Comparison of ENCODE assay signal across 27 mouse cellular contexts in the genomic region with DNA sequence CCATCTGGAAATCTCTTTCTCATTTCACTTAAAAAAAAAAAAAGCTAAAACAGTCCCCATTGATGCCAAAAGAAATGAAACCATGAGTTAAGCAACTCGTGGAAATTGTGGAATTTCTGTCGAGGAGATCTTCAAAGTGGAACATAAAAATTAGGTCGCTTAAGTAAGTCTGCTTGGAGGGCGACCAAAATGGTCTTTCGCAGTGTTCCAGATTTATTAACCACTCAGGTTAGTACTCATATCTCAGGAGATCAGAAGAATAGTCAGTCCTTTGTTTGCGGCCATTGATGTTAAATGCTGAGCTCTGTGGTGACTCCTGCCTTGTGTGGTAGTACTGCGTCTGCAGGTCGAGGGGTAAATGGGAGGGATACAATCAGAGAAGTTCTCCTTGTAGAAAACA. TPM values are rescaled to one million over a fixed set of nuclear protein-coding genes. Genes with fewer than 3 reads are reported as not detected.
A peak's percentile ranks its signal among the peaks of the same experiment; 100 is the strongest.
DNase-seq lines count a peak whose midpoint lies in the region; ATAC-seq and TF ChIP-seq lines count a peak whose summit lies in the region.
"Had no signal": no experiment of that assay in that cellular context is flagged by ENCODE, and none has a peak within 500 bp of the region (broad histone marks: within the 10 kb centered on the region; RNA-seq: fewer than 3 reads in every experiment).

No protein-coding gene starts in this region.

- no peak for TF ChIP-seq EP300 in heart, adult 2 months (IDR thresholded peaks at IDR 0.05; ENCODE audit: insufficient read depth, low read depth, low read length)

- TF ChIP-seq CTCF in lung, adult 2 months (IDR thresholded peaks at IDR 0.05; ENCODE audit: insufficient read depth, low read length): no peak
- TF ChIP-seq CTCF in heart, adult 2 months (IDR thresholded peaks at IDR 0.05): no peak

- WGBS in lung, embryonic 15.5 days: 74% methylated on average over 8 of the region's 8 CpGs
- whole genome bisulfite sequencing in lung, adult 2 months: 60% methylated on average over 8 of the region's 8 CpGs
- 43% methylated on average over 8 of the region's 8 CpGs for WGBS in limb, embryonic 13.5 days
- 75% methylated on average over 8 of the region's 8 CpGs for WGBS in heart, adult 2 months

- peak; percentile 42 for DNase-seq in adrenal gland, postnatal 14 days
- DNase-seq in adrenal gland, postnatal 25 days: no peak
- no peak for DNase-seq in lung, adult 2 months
- peak; percentile 38 for DNase-seq in adipocyte (ENCODE audit: low spot score)
- DNase-seq in heart, adult 2 months: no peak
- DNase-seq: adrenal gland, adult 8-10 months; cerebellum, adult 11-12 months; cerebellum, adult 9-11 months; embryo, embryonic 11 days; kidney, adult 18-20 months; kidney, postnatal 25 days; thymus, adult 2 months had no signal

- peak overlapping the region; percentile 45; the same call in 1 of the 2 replicates for H3K27ac ChIP-seq in lung, embryonic 15.5 days
- H3K27ac ChIP-seq in limb, embryonic 13.5 days: peak overlapping the region; percentile 11; the same call in 1 of the 2 replicates
- H3K27ac ChIP-seq in heart, adult 2 months: no peak overlapping the region
- H3K27ac ChIP-seq: heart, embryonic 10.5 days; heart, embryonic 15.5 days; kidney, embryonic 15.5 days; layer of hippocampus, adult 2 months; left cerebral cortex, adult 2 months; liver, embryonic 15.5 days; midbrain, embryonic 10.5 days; midbrain, embryonic 15.5 days had no signal

- H3K4me1 ChIP-seq in lung, embryonic 15.5 days: peaks cover 30% of the 10 kb centered on the region
- H3K4me1 ChIP-seq in lung, adult 2 months (ENCODE audit: control insufficient read depth, insufficient read depth, low read length): peaks cover 4% of the 10 kb centered on the region; the same call in 1 of the 2 replicates
- H3K4me1 ChIP-seq in limb, embryonic 13.5 days: peaks cover 72% of the 10 kb centered on the region
- H3K4me1 ChIP-seq in heart, adult 2 months (ENCODE audit: control insufficient read depth, insufficient read depth, low read length): peaks cover 2% of the 10 kb centered on the region
- H3K4me1 ChIP-seq: midbrain, embryonic 15.5 days had no signal

- no peak overlapping the region for H3K4me3 ChIP-seq in lung, embryonic 15.5 days
- H3K4me3 ChIP-seq in lung, adult 2 months (replicated peaks; ENCODE audit: extremely low read depth, low read depth, low read length): no peak overlapping the region
- no peak overlapping the region for H3K4me3 ChIP-seq in limb, embryonic 13.5 days
- no peak overlapping the region for H3K4me3 ChIP-seq in heart, adult 2 months
- H3K4me3 ChIP-seq: heart, embryonic 10.5 days; heart, embryonic 15.5 days; kidney, embryonic 15.5 days; layer of hippocampus, adult 2 months; left cerebral cortex, adult 2 months; liver, embryonic 15.5 days; midbrain, embryonic 10.5 days; midbrain, embryonic 15.5 days had no signal

- no peaks in the 10 kb centered on the region for H3K79me2 ChIP-seq in heart, adult 2 months (replicated peaks; ENCODE audit: control insufficient read depth, insufficient read depth, low read length)

- 0 out of 2 replicates have a peak, but pooled peaks cover 6% of the 10 kb centered on the region for H3K36me3 ChIP-seq in lung, embryonic 15.5 days
- peaks cover under 1% of the 10 kb centered on the region; the same call in 1 of the 2 replicates for H3K36me3 ChIP-seq in limb, embryonic 13.5 days
- H3K36me3 ChIP-seq in heart, adult 2 months (ENCODE audit: control insufficient read depth, insufficient read depth, low read length): no peaks in the 10 kb centered on the region
- H3K36me3 ChIP-seq: heart, embryonic 15.5 days; liver, embryonic 15.5 days; midbrain, embryonic 15.5 days had no signal

- no peak overlapping the region for H3K9ac ChIP-seq in lung, embryonic 15.5 days
- no peak overlapping the region for H3K9ac ChIP-seq in limb, embryonic 13.5 days
- no peak overlapping the region for H3K9ac ChIP-seq in heart, adult 2 months (ENCODE audit: low read depth, low read length)
- H3K9ac ChIP-seq: heart, embryonic 15.5 days; kidney, embryonic 15.5 days; liver, embryonic 15.5 days; midbrain, embryonic 15.5 days had no signal

- no peak for ATAC-seq in lung, embryonic 15.5 days (ENCODE audit: borderline replicate concordance, extremely low read depth, low FRiP score, low TSS enrichment)
- no peak for ATAC-seq in limb, embryonic 13.5 days (ENCODE audit: low FRiP score, low read depth)
- no peak for ATAC-seq in monocyte, adult 5-6 weeks (replicated peaks; ENCODE audit: insufficient number of reproducible peaks, low FRiP score, low TSS enrichment, poor library complexity, severe bottlenecking)
- ATAC-seq: activated CD4-positive, CD25-positive, alpha-beta regulatory T cell, adult 4 months; forebrain, embryonic 14.5 days; hindbrain, embryonic 16.5 days; midbrain, embryonic 15.5 days had no signal

- no peaks in the 10 kb centered on the region for H3K27me3 ChIP-seq in lung, embryonic 15.5 days
- H3K27me3 ChIP-seq in limb, embryonic 13.5 days: no peaks in the 10 kb centered on the region
- no peaks in the 10 kb centered on the region for H3K27me3 ChIP-seq in heart, adult 2 months (ENCODE audit: control insufficient read depth, insufficient read depth, low read length)
- H3K27me3 ChIP-seq: CH12.LX; heart, embryonic 15.5 days; kidney, embryonic 15.5 days; liver, embryonic 15.5 days; midbrain, embryonic 15.5 days had no signal

- no peak overlapping the region for H3K4me2 ChIP-seq in lung, embryonic 15.5 days
- H3K4me2 ChIP-seq in limb, embryonic 13.5 days (replicated peaks): 0 out of 2 replicates have a peak overlapping the region, but pooled peaks have one; percentile 21
- H3K4me2 ChIP-seq: heart, embryonic 15.5 days; kidney, embryonic 15.5 days; liver, embryonic 15.5 days; midbrain, embryonic 15.5 days had no signal

- no peak for TF ChIP-seq POLR2A in lung, adult 2 months (IDR thresholded peaks at IDR 0.05; ENCODE audit: borderline replicate concordance, extremely low read depth, low read depth, low read length)
- TF ChIP-seq POLR2A in heart, adult 2 months (IDR thresholded peaks at IDR 0.05; ENCODE audit: insufficient read depth, low read depth, low read length): no peak

- intact Hi-C loops in heart, adult 2 months (cut with DNase I): no loop called here

- no peaks in the 10 kb centered on the region for H3K9me3 ChIP-seq in lung, embryonic 15.5 days
- H3K9me3 ChIP-seq in limb, embryonic 13.5 days: no peaks in the 10 kb centered on the region
- H3K9me3 ChIP-seq: heart, embryonic 10.5 days; heart, embryonic 15.5 days; kidney, embryonic 15.5 days; liver, embryonic 15.5 days; midbrain, embryonic 10.5 days; midbrain, embryonic 15.5 days had no signal

RNA-seq across cellular contexts. Expression of a gene that starts 48.8 kb away (rescaled TPM):
- total RNA-seq in adrenal gland, postnatal 14 days (2021): 32.2 and 35.4 TPM in 2 replicates
- total RNA-seq in adrenal gland, postnatal 25 days (2021): 36.0 and 38.2 TPM in 2 replicates
- polyA plus RNA-seq in lung, embryonic 15.5 days (2015; fragmentation: Nextera tagmentation; extraction: Ambion mirVana): 53.7 and 56.7 TPM in 2 replicates
- 9.4 and 9.9 TPM in 2 replicates for polyA plus RNA-seq in lung, adult 2 months (2012; rRNA removed)
- polyA plus RNA-seq in limb, embryonic 13.5 days (2015; fragmentation: Nextera tagmentation; extraction: Ambion mirVana): 69.5 and 79.1 TPM in 2 replicates
- not detected in 3 replicates for total RNA-seq in monocyte, adult 5-6 weeks (2017)
- 1 to 10 TPM; 2.8 to 4.0 TPM for total RNA-seq in heart, adult 2 months (2021)
- 3.5 and 9.6 TPM in 2 replicates for polyA plus RNA-seq in heart, adult 2 months (2012; rRNA removed)
- total RNA-seq: CH12.LX had no signal
- polyA plus RNA-seq: activated CD4-positive, CD25-positive, alpha-beta regulatory T cell, adult 4 months had no signal

Comparison
In these comparisons a context has a peak if more than half of its experiments do, and no peak if none do; other contexts are left out.
1. DNase-seq: peak in adrenal gland, postnatal 14 days (single experiment) and adipocyte (single experiment); none in adrenal gland, postnatal 25 days (single experiment), lung, adult 2 months (single experiment) and heart, adult 2 months (0 of 2).